Mouse (Mus musculus) heart, adult 2 months (tissue): Measurements from ENCODE around the gene Btn1a1. TPM values are rescaled to one million over a fixed set of nuclear protein-coding genes. Genes with fewer than 3 reads are reported as not detected.

Experiments
- DNase-seq, 2 experiments: peaks; one replicate each; pipeline ENCODE4 v3.0.0; 2021
- H3K27ac ChIP-seq: fragments of 200-600 bp; 2 replicates; pipeline ENCODE4 v1.8.1; 2022
- H3K27me3 ChIP-seq: fragments of 200-500 bp; 2 replicates; pipeline ENCODE4 v1.6.1; 2012; ENCODE audit warnings: mild to moderate bottlenecking, low read length, inconsistent platforms, mixed read lengths; ENCODE audit not compliant: control insufficient read depth, insufficient read depth
- H3K36me3 ChIP-seq: fragments of 200-500 bp; 2 replicates; pipeline ENCODE4 v1.6.1; 2012; ENCODE audit warnings: low read length, inconsistent platforms; ENCODE audit not compliant: control insufficient read depth, insufficient read depth
- H3K4me1 ChIP-seq: fragments of 200-500 bp; 2 replicates; pipeline ENCODE4 v1.6.1; 2011; ENCODE audit warnings: low read length; ENCODE audit not compliant: control insufficient read depth, insufficient read depth
- H3K4me3 ChIP-seq: fragments of 200-600 bp; 2 replicates; pipeline ENCODE4 v1.8.1; 2022
- H3K79me2 ChIP-seq: fragments of 200-500 bp; replicated peaks from 2 replicates; pipeline ENCODE4 v1.6.1; 2012; ENCODE audit warnings: mild to moderate bottlenecking, inconsistent platforms, low read length, moderate library complexity, mixed read lengths; ENCODE audit not compliant: control insufficient read depth, insufficient read depth
- H3K9ac ChIP-seq: fragments of 200-500 bp; 2 replicates; pipeline ENCODE4 v1.6.1; 2012; ENCODE audit warnings: low read depth, mild to moderate bottlenecking, control low read depth, inconsistent platforms, low read length, mixed read lengths
- CTCF ChIP-seq: fragments of 200-600 bp; IDR thresholded peaks from 2 replicates; pipeline ENCODE4 v1.8.1; 2022; ENCODE audit warnings: antibody characterized with exemption, mild to moderate bottlenecking, moderate library complexity
- EP300 ChIP-seq: fragments of 200-500 bp; IDR thresholded peaks from 2 replicates; pipeline ENCODE4 v1.6.1; 2011; ENCODE audit warnings: low read depth, low read length, control low read depth; ENCODE audit not compliant: insufficient read depth
- POLR2A ChIP-seq: fragments of 200-500 bp; IDR thresholded peaks from 2 replicates; pipeline ENCODE4 v1.6.1; 2011; ENCODE audit warnings: mild to moderate bottlenecking, low read depth, low read length, control low read depth; ENCODE audit not compliant: insufficient read depth
- WGBS: fragments of 180-500 bp; shearing (Covaris S2); methylation state at CpG from one replicate; pipeline ENCODE4 v1.1.7; 2018; 5-methylcytosine and 5-hydroxymethylcytosine counted together
- intact Hi-C: fragments of 180-260 bp; cut with DNase I; formaldehyde crosslinking; loops from one replicate; pipeline ENCODE4 v1.15.1; 2025
- polyA plus RNA-seq: library from polyadenylated mRNA; depleted of rRNA; stranded (reverse); fragments of >200 nt; gene quantifications from 2 replicates; pipeline ENCODE4 v1.2.3, GENCODE M21; 2012; rRNA removed
- total RNA-seq, 2 experiments: library from RNA; stranded (reverse); gene quantifications; 2 replicates each; pipeline ENCODE4 v1.2.3; 2021

Gene Btn1a1
- total and polyA plus RNA-seq, 3 experiments, result not detected

- intact Hi-C loops, result no loop called here
- DNase-seq, result no peak
- 67% methylated on average over 9 of the region's 9 CpGs for WGBS
- Histone ChIP-seq H3K79me2 (no peaks in the 10 kb centered on the region), H3K9ac (no peak overlapping the region), H3K36me3 (no peaks in the 10 kb centered on the region), H3K4me3 (no peak overlapping the region), H3K4me1 (no peaks in the 10 kb centered on the region), H3K27me3 (peaks cover 5% of the 10 kb centered on the region), H3K27ac (no peak overlapping the region)
- TF ChIP-seq CTCF (no peak), EP300 (no peak), POLR2A (no peak)
Measured at GRCm38 (mm10) chr13:23410632-23411031, 55.1 kb downstream of the Btn1a1 start.

Other genes with a start within 250 kb of the Btn1a1 start
- not detected for gene Vmn1r222, start 230.0 kb downstream of the Btn1a1 start, total RNA-seq
- gene Vmn1r222, start 230.0 kb downstream of the Btn1a1 start, polyA plus RNA-seq, result not detected in 2 replicates
- gene Vmn1r223, start 218.8 kb downstream of the Btn1a1 start, total RNA-seq, result not detected
- gene Vmn1r223, start 218.8 kb downstream of the Btn1a1 start, polyA plus RNA-seq, result not detected in 2 replicates
- 10 to 100 TPM; 14.8 to 15.8 TPM for gene Zfp322a, start 96.7 kb downstream of the Btn1a1 start, total RNA-seq
- 1.5 and 5.3 TPM in 2 replicates for gene Zfp322a, start 96.7 kb downstream of the Btn1a1 start, polyA plus RNA-seq
- 1 to 10 TPM; 3.9 to 5.1 TPM for gene Abt1, start 42.0 kb downstream of the Btn1a1 start, total RNA-seq
- 2.4 and 3.1 TPM in 2 replicates for gene Abt1, start 42.0 kb downstream of the Btn1a1 start, polyA plus RNA-seq
- gene Btn2a2, start 23.0 kb upstream of the Btn1a1 start, total RNA-seq, result not detected
- gene Btn2a2, start 23.0 kb upstream of the Btn1a1 start, polyA plus RNA-seq, result not detected in 2 replicates
- gene Hist1h4h, start 65.1 kb upstream of the Btn1a1 start, total RNA-seq, result 100 to 1,000 TPM; 212 to 239 TPM
- gene Hist1h4h, start 65.1 kb upstream of the Btn1a1 start, polyA plus RNA-seq, result 53.1 and 61.9 TPM in 2 replicates
- gene Hist1h2af, start 68.0 kb upstream of the Btn1a1 start, total RNA-seq, result 1 to 10 TPM; 4.4 to 9.8 TPM
- 1.9 and 2.0 TPM in 2 replicates for gene Hist1h2af, start 68.0 kb upstream of the Btn1a1 start, polyA plus RNA-seq
- 1 to 10 TPM in 1 of 2 experiments, under 1 TPM in 1; 0.94 to 2.1 TPM for gene Hist1h3g, start 69.5 kb upstream of the Btn1a1 start, total RNA-seq
- gene Hist1h3g, start 69.5 kb upstream of the Btn1a1 start, polyA plus RNA-seq, result 0.80 and 1.8 TPM in 2 replicates
- gene Hist1h2bh, start 77.5 kb upstream of the Btn1a1 start, total RNA-seq, result 1 to 10 TPM; 1.1 to 1.2 TPM
- 0.29 and 0.61 TPM in 2 replicates for gene Hist1h2bh, start 77.5 kb upstream of the Btn1a1 start, polyA plus RNA-seq
- 1 to 10 TPM; 5.1 to 5.5 TPM for gene Hist1h3f, start 78.2 kb upstream of the Btn1a1 start, total RNA-seq
- gene Hist1h3f, start 78.2 kb upstream of the Btn1a1 start, polyA plus RNA-seq, result 0.94 and 1.1 TPM in 2 replicates
- 10 to 100 TPM; 14.7 to 19.6 TPM for gene Hist1h4f, start 85.7 kb upstream of the Btn1a1 start, total RNA-seq
- 0.88 TPM in 1 of 2 replicates, not detected in the other for gene Hist1h4f, start 85.7 kb upstream of the Btn1a1 start, polyA plus RNA-seq
- gene Hist1h1d, start 87.4 kb upstream of the Btn1a1 start, total RNA-seq, result under 1 TPM; 0.86 to 0.91 TPM
- gene Hist1h1d, start 87.4 kb upstream of the Btn1a1 start, polyA plus RNA-seq, result 0.04 and 0.09 TPM in 2 replicates
- gene Hist1h3e, start 96.5 kb upstream of the Btn1a1 start, total RNA-seq, result 10 to 100 TPM; 14.0 to 14.6 TPM
- gene Hist1h3e, start 96.5 kb upstream of the Btn1a1 start, polyA plus RNA-seq, result 1.8 and 2.0 TPM in 2 replicates
- 1 to 10 TPM; 1.8 to 2.8 TPM for gene Hist1h2ae, start 105.3 kb upstream of the Btn1a1 start, total RNA-seq
- 0.49 and 0.50 TPM in 2 replicates for gene Hist1h2ae, start 105.3 kb upstream of the Btn1a1 start, polyA plus RNA-seq
- gene Hist1h2bg, start 105.5 kb upstream of the Btn1a1 start, total RNA-seq, result 10 to 100 TPM; 16.4 to 19.5 TPM
- gene Hist1h2bg, start 105.5 kb upstream of the Btn1a1 start, polyA plus RNA-seq, result 3.3 TPM in 2 replicates
- gene Hist1h2bf, start 108.3 kb upstream of the Btn1a1 start, total RNA-seq, result 1 to 10 TPM; 5.2 to 8.4 TPM
- gene Hist1h2bf, start 108.3 kb upstream of the Btn1a1 start, polyA plus RNA-seq, result 1.00 TPM in 1 of 2 replicates, not detected in the other
- 1 to 10 TPM; 1.4 to 2.8 TPM for gene Hist1h2ad, start 108.5 kb upstream of the Btn1a1 start, total RNA-seq
- gene Hist1h2ad, start 108.5 kb upstream of the Btn1a1 start, polyA plus RNA-seq, result 0.61 TPM in 1 of 2 replicates, not detected in the other
- gene Hist1h3d, start 109.9 kb upstream of the Btn1a1 start, total RNA-seq, result 1 to 10 TPM; 1.5 to 2.3 TPM
- gene Hist1h3d, start 109.9 kb upstream of the Btn1a1 start, polyA plus RNA-seq, result 1.1 and 1.6 TPM in 2 replicates
- gene Hist1h4d, start 115.7 kb upstream of the Btn1a1 start, total RNA-seq, result 10 to 100 TPM; 47.3 to 51.7 TPM
- 1.7 and 2.5 TPM in 2 replicates for gene Hist1h4d, start 115.7 kb upstream of the Btn1a1 start, polyA plus RNA-seq
- gene Hist1h2be, start 155.2 kb upstream of the Btn1a1 start, total RNA-seq, result 1 to 10 TPM; 8.8 to 9.8 TPM
- 2.4 and 4.9 TPM in 2 replicates for gene Hist1h2be, start 155.2 kb upstream of the Btn1a1 start, polyA plus RNA-seq
- gene Hist1h1e, start 156.7 kb upstream of the Btn1a1 start, total RNA-seq, result 10 to 100 TPM; 20.4 to 28.8 TPM
- gene Hist1h1e, start 156.7 kb upstream of the Btn1a1 start, polyA plus RNA-seq, result 1.3 and 3.2 TPM in 2 replicates
- 1 to 10 TPM; 1.3 to 1.6 TPM for gene Hist1h2ac, start 218.0 kb upstream of the Btn1a1 start, total RNA-seq
- gene Hist1h2ac, start 218.0 kb upstream of the Btn1a1 start, polyA plus RNA-seq, result 0.57 and 0.76 TPM in 2 replicates
- gene Hist1h2bc, start 218.3 kb upstream of the Btn1a1 start, total RNA-seq, result 10 to 100 TPM; 73.4 to 78.7 TPM
- 119 and 135 TPM in 2 replicates for gene Hist1h2bc, start 218.3 kb upstream of the Btn1a1 start, polyA plus RNA-seq
- not detected for gene Hist1h1t, start 229.9 kb upstream of the Btn1a1 start, total RNA-seq
- not detected in 2 replicates for gene Hist1h1t, start 229.9 kb upstream of the Btn1a1 start, polyA plus RNA-seq
- 10 to 100 TPM; 42.3 to 45.8 TPM for gene Hist1h4c, start 232.6 kb upstream of the Btn1a1 start, total RNA-seq
- 1.5 and 3.2 TPM in 2 replicates for gene Hist1h4c, start 232.6 kb upstream of the Btn1a1 start, polyA plus RNA-seq
- gene Hfe, start 245.0 kb upstream of the Btn1a1 start, total RNA-seq, result 10 to 100 TPM; 58.9 to 62.8 TPM
- 16.8 and 21.1 TPM in 2 replicates for gene Hfe, start 245.0 kb upstream of the Btn1a1 start, polyA plus RNA-seq